Mouse (Mus musculus): ENCODE data around the gene Map3k5.

- no peak for TF ChIP-seq POLR2A (IDR thresholded peaks at IDR 0.05; ENCODE audit: borderline replicate concordance, insufficient read depth, low read length)
- no peak for TF ChIP-seq CTCF (IDR thresholded peaks at IDR 0.05; ENCODE audit: borderline replicate concordance, insufficient read depth, low read depth, low read length)
Observed at GRCm38 (mm10) chr10:19953032-19953761, 18.9 kb downstream of the Map3k5 start.

All from cerebellum, adult 2 months (tissue).